Mouse (Mus musculus) testis, postnatal 10 days (tissue): Measurements from ENCODE around the gene Diras2.
"Not testable (repeated sequence)": the region's sequence is repeated elsewhere in the genome, so short reads cannot be mapped to it uniquely, and the experiment has no call there.

Experiments used
- DNase-seq: peaks from one replicate; pipeline ENCODE4 v3.0.0; 2021; ENCODE audit warnings: low spot score

Gene Diras2

DNA sequence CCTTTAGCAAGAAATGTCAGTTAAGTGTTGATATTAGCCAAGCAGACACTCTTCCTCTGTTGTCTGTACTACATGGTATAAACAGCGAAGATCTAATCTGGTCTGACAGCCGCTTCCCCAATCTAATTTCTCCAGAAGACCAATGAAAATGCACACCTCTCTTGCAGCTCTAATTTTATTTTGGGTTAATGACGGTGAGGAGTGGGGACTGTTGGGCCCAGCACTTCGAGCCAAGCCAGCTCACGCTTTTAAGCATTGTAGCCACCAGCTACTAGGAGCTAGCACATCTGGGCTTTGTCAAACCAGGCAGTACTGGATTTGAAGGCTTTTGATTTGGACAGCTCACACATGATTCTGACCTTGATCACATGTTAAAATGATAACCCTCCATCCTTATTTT, 14.1 kb downstream of the Diras2 start:
- no peak for DNase-seq

DNA sequence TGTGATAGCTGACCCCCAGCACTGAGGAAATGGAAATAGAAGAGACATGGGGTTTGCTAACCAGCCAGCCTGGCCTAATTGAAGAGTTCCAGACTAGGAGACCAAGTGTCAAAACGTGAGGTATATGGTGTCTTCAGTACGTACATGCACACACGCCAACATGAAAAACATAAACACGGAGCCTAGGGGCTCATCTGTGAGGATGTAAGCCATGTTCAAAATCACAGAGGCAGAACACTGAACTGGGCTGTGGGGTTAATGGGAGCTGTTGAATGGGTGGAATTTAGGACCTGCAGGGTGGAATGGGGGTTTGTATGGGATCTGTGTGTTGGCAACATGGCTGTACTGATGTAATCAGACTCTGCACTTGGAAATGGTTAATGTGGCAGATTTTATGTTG, 14.5 kb downstream of the Diras2 start:
- no peak for DNase-seq

DNA sequence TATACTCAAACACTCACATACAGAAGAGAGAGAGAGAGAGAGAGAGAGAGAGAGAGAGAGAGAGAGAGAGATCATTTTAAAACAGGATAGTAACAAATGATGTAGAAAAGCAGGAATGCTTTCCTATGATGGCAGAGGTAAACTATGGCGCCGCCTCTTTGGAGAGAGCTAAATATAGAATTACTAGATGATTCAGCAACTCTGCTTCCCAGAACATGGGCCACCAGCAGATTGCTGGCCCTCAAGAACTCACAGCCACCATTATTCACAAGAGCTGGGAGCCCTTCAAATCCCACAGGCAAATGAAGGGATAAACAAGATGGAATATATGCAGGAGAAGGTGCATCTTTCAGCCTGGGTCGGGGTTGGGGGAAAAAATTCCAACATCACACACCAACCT, 15.0 kb downstream of the Diras2 start:
- DNase-seq = no peak

DNA sequence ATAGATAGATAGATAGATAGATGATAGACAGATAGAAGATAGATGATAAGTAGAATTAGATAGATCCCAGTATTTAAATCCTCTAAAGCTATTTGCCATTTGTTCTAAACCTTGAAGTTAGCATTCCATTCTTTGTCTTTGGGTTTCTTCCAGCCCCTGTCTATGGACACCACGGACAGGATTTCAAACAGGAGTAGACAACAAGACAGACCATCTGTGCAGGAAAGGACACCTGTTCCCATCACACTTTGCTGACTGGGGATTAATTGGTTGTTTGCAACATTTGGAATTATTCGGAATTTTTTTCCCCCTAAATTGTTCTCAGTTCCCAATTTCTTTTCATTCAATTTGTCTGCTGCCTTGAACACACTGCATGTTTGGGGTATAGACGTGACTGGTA, 17.5 kb downstream of the Diras2 start:
- no peak for DNase-seq

DNA sequence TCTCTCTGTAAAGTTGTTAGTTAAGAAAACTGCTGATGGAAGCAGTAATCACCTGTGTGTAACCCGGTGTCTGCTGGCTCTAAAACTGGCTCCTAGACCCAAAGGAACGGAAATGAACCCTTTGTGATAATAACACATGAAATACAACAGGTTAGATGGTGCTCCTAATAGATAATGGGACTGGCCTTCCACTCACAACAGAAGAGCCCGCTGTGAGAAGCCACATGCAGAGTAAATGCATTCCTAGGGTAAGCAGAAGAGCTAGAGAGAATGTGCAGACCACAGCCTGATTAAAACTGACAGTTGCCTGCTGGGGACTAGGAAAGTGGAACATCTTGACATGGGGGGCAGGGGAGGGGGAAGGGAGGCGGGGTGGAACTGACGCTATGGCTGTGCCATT, 18.7 kb downstream of the Diras2 start:
- no peak for DNase-seq

DNA sequence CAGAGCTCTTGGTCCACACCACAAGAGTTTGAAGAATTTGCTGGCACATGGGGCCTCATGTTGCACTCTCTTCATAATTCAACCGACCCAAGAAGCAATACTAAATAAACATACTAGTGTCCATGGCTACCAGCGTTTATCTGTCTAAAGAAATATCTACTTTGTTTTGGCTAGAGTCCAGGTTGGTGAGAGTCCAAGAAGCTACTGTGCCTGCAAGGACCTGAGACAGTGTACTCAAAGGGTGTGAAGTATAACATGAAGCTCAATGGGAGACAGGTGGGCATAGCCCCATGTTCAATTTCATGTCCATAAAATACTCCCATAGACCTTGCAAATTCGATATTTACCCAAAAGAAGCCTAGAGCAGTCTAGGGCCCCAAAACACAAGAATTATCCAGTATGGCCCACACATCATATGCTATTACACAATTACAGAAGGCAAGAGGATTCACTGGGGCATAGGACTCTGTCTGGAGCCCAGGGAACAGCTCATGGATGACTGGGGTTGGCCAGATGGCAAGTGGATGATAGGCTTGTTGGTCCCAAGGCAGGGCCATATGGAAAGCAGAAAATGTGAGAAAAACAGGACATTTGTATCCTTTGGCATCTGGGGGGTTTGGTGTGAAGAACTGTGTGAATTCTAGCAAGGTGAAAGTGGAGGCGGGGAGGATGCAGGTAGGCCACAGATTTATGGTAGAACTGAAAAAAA, 20.8 kb downstream of the Diras2 start:
- no peak for DNase-seq

DNA sequence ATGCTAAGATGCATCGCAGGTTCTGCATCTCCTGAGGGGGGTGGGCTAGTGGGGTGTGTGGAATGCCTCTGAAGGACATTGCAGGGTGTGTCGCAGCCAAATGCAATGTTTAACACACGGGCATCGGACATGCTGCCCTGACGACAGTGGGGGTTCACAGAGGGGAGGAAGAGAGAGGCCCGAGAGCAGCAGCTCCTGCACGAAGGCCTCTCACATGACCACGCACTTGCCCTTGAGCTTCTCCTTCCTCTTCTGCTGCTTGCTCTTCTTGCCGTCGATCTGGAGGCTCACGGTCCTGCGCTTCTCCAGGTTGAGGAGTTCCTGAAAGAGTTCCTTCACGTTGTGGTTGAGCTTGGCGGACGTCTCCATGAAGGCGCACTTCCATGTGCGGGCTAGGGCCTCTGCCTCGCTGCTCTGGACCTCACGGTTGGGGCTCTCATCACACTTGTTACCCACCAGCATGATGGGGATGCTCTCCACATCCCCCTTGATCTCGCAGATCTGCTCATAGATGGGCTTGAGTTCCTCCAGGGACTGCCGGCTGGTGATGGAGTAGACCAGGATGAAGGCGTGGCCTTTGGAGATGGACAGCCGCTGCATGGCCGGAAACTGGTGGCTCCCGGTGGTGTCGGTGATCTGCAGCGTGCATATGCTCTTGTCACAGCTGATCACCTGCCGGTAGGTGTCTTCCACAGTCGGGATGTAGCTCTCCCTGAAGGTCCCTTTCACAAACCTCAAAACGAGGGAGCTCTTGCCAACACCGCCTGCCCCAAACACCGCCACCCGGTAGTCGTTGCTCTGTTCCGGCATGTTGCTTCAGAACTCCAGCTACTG, 23.4 kb downstream of the Diras2 start:
- no peak for DNase-seq

DNA sequence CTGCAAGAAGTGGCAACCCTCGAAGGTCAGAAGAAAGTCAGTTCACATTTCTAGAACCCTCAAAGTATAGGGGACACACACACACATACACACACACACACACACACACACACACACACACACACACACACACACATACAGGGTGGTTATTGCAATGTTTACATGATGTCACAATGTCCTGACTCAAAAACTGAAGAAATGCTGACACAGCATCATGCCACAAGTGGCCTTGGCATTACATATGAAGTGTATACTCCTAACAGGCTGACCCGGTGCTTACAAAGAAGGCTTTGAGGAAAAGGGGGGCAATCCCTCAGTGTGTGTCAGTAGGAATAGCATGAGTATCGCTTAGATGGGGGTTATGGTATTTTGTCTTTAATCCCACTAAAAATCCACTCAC, 24.3 kb downstream of the Diras2 start:
- DNase-seq = not testable (repeated sequence)

DNA sequence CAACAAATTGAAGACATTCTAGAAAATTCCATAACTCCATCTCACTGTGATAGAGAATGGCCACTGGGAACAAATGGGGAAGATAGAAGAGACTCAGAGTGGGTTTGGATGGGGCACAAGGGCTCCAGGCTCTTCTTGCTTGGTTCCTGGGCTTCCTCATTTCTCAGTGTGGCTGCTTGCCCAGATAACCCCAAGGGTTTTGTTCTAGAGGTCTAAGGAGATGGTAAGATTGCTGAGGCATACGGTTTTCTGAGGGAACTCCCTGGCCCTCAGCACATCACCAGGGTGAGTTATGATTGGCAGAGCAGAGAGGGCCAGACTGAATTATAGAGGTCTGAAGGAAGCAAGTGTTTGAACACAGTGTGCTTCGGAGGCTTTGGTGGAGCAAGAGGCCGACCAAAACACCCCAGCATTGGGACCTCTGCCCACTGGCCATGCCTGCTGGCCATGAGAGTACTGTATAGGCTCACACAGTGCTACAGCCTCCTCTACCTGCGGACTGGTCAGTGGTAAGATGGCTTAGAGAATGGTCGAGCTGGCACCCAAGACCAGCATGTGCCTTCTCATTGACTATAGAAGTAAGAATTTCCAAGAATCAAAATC, 25.3 kb downstream of the Diras2 start:
- not testable (repeated sequence) for DNase-seq

DNA sequence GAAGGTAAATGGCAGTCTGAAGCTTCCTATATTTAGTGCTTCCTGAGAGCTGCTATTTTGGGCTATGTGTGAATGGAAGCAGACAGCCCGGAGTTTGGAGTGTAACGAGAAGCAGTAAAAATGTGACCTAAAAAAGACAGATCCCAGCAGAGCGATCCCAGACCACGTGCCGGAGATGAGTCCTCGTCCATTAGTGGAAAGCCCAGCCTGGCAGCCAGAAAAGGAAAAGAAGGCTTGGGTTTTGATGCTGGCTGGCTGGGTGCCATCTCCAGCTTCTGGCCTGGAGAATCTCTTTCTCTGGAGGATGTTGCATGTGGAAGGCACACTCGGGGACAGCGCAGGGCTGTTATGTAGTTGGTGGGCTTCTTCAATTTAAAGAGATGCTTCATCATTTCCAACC, 29.4 kb downstream of the Diras2 start:
- no peak for DNase-seq

DNA sequence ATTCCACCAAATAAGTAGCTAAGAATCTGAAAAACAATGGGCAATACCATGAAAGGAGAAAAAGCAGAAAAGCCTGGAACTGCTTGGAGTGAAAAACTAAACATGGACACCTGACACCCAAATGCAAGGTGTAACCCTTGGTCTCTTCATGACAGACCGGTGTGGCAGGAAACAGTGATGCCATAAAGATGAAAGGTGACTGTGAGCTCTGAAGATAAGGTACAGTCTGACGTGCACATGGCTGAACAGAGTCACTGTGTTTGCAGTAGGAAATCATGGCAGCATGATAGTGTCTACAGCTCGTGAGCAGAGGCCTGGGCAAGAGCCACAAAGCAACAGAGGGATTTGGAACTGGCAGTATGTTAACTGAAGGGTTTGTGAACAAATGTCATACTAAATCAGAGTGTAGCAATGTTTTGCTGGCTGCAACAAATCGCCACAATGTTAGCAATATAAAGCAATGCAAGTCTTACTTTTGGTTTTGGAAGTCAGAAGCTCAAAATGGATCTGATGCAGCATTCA, 34.0 kb downstream of the Diras2 start:
- no peak for DNase-seq

DNA sequence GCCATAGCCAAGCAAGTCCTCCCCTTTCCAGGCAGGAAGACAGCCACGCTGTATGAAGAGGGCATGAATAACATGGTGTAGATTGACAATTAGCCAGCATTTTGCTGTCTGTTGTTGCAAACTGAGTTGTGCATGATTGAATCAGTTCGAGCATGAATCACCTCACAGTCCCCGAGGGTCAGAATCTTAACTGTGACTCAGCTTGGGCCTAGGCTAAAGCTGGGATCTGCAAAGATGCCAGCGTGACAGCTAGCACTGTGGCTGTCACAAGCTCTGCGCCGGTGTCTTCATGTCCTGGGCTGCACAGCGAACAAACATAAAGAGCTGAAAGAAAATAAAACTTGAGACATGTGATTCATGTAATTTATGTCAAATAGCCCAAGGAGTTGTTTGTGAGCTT, 42.3 kb downstream of the Diras2 start:
- no peak for DNase-seq

DNA sequence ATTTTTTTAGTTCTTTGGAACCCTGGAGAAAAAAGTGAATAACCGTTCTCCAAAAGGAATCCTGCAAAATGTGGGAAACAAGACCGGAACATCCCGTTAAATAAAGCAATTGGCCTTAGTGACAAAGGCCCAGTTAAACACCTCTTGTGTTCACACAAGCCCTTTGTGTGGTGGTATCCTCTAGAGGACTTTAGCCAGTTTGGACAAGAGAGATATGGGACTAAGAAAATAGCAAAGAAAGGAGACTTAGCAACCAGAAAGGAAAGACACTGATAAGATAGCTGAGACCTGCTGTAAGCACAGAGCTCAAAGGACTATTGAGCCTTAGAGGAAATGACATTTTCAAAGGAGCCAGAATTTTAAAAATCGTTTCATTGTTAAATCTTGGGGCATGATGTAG, 47.0 kb downstream of the Diras2 start:
- DNase-seq = no peak

DNA sequence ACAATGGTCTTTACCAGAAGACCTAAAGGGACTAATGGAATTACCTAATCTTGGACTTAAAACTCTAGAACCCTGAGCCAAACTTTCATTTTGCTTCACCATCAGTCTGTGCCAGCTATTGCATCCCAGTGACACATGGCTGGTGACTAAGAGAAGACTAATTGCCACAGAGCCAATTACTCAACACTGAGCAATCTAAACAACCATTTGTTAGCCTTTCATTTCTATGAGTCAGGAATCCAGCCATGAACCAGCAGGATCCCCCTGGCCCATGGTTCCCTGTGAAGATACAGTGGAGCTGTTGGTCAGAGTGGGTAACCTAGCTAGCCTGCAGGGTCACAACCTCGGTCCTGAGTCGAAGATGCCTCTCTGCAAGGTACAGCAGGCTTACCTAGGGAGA, 49.3 kb downstream of the Diras2 start:
- no peak for DNase-seq

DNA sequence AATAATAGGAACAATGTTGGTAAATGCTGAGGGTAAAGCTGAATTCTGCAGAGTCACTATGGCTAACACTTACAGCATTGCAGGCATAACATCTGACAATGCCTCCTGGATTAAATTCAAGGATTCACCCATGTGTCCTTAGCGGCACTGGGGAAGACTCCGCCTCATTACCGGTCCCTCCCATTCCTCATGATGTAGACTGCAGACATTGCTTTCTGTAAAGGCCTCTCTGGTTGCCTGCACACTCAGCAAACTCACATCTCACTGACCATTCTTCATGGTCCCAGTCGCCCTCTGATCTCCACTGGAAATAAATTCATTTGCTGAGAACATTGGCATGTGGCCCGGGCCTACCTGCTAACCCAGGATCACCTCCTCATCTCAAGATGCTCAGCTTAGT, 51.9 kb downstream of the Diras2 start:
- DNase-seq = no peak

DNA sequence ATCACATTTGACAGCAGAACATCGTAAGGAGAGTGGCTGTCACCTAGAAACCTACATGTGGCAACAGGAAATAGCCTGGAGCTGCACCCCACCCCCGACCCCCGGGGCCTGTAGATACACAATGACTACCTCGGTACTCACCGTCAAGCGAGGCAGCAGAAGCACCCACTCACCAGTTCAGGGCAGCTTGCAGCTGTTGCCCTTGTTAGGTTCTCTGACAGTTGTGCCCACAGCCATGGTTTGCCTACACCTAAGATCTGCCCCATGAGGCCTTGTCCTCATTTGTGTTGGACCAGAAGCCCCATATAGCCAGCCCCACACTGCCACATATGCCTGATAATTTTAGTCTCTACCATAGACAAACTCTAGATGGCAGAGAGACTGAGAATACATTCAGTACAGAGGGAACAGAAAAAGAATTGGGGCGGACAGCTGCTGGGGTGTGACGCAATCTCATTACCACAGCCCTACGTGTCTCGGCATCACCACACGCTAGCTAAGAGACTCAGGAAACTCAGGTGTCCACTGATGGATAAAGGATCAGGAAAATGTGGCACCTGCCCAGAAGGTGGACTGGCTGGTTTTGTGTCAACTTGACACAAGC, 54.0 kb downstream of the Diras2 start:
- no peak for DNase-seq

DNA sequence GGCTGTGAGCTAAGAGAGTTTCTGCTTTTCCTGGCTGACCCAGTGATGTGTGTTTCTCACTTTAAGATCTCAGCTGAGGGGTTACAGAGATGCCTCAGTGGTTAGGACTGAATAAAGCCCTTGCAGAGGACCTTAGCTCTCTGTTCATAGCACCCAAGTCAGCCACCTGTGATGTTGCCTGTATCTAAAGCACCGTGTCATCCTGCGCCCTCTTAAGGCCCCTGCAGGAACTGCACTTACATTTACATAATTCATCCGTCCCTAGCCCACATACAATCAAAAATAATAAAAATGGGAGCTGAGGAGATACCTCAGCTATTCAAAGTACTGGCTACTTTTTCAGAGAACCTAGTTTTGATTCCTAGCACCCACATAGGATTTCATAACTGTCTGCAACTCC, 54.9 kb downstream of the Diras2 start:
- no peak for DNase-seq

DNA sequence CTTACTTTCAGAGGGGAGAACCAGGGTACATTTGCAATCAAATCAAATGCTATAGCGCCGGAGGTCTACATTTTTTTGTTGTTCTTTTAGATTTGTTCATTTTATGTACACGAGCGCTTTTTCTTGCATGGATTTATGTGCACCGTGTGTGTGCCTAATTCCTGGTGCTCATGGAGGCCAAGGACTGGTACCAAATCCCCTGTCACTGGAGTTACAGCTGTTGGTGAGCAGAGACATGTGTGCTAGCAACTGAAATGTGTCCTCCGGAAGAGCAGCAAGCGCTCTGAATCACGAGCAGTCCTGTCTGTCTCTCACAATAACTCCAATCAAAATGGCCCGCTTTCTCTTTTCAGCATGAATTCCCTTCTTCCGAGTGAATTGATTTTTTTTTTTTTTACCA, 55.8 kb downstream of the Diras2 start:
- DNase-seq = no peak

DNA sequence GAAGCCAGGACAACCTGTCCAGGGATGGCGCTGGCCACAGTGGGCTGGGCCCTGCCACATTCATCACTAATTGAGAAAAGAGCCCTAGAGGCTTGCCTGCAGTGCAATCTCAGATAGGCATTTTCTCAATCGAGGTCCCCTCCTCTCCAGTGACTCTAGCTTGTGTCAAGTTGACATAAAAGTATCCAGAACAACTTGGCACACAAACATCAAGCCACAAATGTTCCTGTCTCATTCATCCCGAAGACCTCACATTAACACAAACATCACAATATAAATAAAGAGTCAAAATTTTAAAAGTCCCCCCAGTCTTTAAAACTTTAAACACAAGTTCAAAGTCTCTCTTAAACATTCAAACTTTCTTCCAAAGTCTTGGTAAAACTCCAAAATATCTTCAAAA, 56.3 kb downstream of the Diras2 start:
- no peak for DNase-seq

DNA sequence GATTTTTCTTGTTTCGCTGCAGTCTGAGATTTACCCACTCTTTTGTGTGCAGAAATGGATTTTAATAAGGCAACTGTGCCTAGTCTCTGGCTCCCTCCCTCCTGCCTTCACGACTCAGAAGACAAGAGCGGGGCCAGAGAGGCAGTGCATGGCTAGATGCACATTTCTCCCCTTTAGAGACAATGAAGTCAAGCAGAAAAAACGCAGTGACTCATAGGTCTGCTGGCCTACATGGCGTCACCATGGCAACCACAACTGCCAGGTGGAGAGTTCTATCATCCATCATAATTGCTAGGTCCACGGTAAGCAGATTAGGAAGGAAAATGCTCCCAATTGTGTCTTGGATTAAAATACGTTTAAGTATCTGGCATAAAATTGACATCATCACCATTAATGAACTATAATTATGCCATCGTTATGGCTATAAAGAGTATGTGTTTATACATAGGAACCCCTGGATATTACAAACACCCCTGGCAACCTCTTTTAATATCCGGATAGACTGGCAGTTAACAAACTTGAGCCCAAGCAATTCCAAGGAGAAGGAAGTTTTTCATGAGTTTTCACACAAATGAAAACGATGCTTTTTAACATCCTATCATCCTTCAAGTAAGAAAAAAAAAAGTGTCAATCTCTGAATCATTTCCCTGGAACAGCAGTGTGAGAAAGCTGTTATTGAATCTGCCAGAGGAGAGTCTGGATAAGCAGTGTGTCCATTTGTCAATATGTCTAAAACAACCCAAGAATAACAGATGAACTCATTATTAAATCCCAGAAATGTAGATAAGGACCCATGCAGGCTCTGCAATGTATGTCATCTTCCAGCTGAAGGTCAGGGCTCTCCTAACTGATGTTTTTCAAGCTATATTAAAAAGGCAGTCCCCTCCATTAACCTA, 61.0 kb downstream of the Diras2 start:
- DNase-seq = no peak

DNA sequence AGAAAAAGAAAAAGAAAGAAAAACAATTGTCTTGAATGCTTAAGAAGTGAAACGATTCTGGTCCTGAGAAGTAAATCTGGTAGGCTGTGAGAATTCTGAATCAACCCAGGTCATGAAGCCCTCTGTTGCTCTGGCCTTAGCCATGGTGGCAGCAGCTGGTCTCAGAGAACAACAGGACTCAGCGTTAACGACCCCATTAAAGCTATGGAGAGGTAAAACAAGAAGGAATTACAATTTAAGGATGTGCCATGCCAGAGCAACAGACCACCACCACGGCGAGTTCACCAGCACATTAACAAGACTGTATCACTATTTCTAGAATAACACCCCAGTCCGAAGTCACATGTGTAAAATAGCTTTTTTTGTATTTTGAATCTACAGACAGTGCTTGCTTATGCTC, 65.9 kb downstream of the Diras2 start:
- no peak for DNase-seq

DNA sequence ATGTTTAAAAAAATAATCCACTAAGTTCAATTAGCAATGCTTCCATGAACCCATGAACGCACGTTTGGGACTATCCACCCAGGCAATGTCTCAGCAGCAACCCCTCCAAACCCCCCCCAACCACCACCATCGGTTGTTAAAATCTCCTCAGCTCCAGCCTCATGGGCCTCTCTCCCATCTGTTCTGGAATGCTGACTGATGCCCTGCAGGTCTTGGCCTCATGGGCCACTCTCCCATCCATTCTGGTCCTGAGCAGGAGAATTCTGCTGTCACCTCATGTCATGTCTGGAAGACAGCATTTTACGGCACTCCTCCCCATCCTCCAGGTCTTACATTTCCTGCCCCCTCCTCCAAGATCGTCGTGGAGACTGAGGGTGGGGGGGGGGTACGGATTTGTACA, 71.1 kb downstream of the Diras2 start:
- DNase-seq = no peak
